Mouse (Mus musculus): ENCODE measurements at regions not wholly inside any gene's neighbourhood (a gene's known extent, or its start where the extent isn't known, plus 50 kb on each side); places are given as distances from the start of the nearest gene placed in this dataset.

GRCm38 (mm10) chr2:48432545-48432944, 381.4 kb upstream of the Acvr2a start:
- ATAC-seq (ENCODE audit: insufficient number of reproducible peaks, low FRiP score) = no peak
- no peaks in the 10 kb centered on the region for H3K36me3 ChIP-seq
- WGBS = 55% methylated on average over 1 of the region's 1 CpGs

DNA sequence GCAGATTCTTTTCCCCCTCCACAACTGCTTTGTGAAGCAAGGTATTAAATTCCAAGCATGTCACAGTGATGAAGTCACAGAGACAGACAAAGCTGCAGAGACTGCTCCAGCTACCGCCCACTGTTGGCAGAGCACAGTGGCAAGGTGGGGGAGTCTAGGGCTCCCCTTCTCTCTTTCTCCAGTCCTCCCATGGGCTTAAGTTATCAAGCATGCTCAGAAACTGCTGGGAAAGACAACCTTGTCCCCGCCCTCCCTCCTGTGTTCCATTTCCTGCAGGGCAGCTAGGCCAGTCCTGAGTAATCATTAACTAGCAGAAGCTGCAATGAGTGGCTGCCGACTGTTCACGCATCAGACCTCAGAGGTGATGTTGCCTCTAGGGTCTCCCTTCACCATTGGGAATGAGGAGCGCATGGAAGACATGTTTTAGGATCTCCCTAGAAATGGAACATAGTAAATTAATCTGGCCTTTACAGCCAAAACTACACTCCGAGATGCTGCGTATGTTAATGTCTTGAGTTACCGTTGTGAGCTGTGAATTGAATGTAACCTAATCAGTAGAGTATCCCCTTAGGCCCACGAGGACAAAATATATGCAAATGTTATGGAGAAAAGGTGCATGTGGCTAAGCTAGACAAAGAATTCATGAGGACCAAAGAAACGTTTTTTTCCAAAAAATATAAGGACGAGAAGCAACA, 372.5 kb upstream of the Acvr2a start:
- Histone ChIP-seq H3K9me3 (replicated peaks) (no peaks in the 10 kb centered on the region), H3K4me1 (replicated peaks) (peaks cover 12% of the 10 kb centered on the region), H3K27ac (ENCODE audit: poor library complexity, severe bottlenecking) (peak overlapping the region; percentile 64), H3K9ac (no peak overlapping the region), H3K27me3 (replicated peaks) (no peaks in the 10 kb centered on the region), H3K4me3 (no peak overlapping the region), H3K4me2 (peak overlapping the region; percentile 29; the same call in 1 of the 2 replicates), H3K36me3 (no peaks in the 10 kb centered on the region)
- peak; percentile 76; the same call in 1 of the 2 replicates for ATAC-seq (ENCODE audit: insufficient number of reproducible peaks, low FRiP score)
- 60% methylated on average over 11 of the region's 11 CpGs for WGBS

More at GRCm38 (mm10) chr2:48432545-48432944, 381.4 kb upstream of the Acvr2a start:
- Histone ChIP-seq H3K9me3 (replicated peaks) (no peaks in the 10 kb centered on the region), H3K4me2 (no peak overlapping the region), H3K4me1 (replicated peaks) (no peaks in the 10 kb centered on the region), H3K27me3 (replicated peaks) (no peaks in the 10 kb centered on the region), H3K4me3 (no peak overlapping the region), H3K9ac (no peak overlapping the region), H3K27ac (ENCODE audit: poor library complexity, severe bottlenecking) (no peak overlapping the region)

- H3K4me2 ChIP-seq = no peak overlapping the region
- 85% methylated on average over 10 of the region's 10 CpGs for WGBS
Observed at GRCm38 (mm10) chr2:48441991-48442544, 371.8 kb upstream of the Acvr2a start.

DNA sequence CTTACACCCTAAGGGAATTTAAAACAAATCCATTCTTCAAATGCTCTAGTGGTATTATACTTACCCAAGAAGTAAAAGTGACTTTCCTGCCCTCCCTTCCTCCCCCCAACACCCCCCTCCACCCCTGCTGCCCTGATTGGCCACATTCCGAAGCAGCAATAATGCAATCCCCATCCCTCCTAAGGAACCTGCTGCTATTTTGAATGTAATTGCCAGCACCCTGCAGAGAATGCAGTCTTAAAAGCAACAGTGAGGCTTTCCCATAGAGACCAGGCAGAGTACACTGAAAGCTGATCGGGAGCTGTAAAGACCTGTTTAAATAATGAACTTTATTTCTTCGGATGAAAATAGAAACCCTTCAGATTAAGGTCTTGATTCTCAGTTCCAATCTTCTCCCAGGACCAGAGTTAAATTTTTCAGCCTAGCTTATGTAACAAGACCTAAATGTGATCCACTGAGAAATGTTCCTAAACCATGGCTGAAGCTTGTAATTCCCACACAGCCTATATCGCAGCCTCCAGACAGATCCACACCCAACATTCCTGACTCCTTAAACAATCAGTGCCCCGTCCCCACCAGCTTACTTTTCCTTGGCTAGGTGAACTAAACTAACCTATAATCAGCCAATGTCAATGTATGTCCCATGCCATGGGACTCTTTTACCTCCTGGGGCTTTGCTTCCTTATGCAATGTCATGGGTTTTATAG, 367.9 kb upstream of the Acvr2a start:
- no peak overlapping the region for H3K27ac ChIP-seq (ENCODE audit: poor library complexity, severe bottlenecking)
- no peaks in the 10 kb centered on the region for H3K27me3 ChIP-seq (replicated peaks)
- no peak overlapping the region for H3K4me3 ChIP-seq
- no peaks in the 10 kb centered on the region for H3K36me3 ChIP-seq
- no peak overlapping the region for H3K4me2 ChIP-seq
- no peak for ATAC-seq (ENCODE audit: insufficient number of reproducible peaks, low FRiP score)
- H3K4me1 ChIP-seq (replicated peaks) = peaks cover 10% of the 10 kb centered on the region
- no peaks in the 10 kb centered on the region for H3K9me3 ChIP-seq (replicated peaks)
- 37% methylated on average over 5 of the region's 5 CpGs for WGBS
- no peak overlapping the region for H3K9ac ChIP-seq

More at GRCm38 (mm10) chr2:48441991-48442544, 371.8 kb upstream of the Acvr2a start:
- no peak for ATAC-seq (ENCODE audit: insufficient number of reproducible peaks, low FRiP score)
- Histone ChIP-seq H3K9me3 (replicated peaks) (no peaks in the 10 kb centered on the region), H3K4me3 (no peak overlapping the region), H3K9ac (no peak overlapping the region), H3K27ac (ENCODE audit: poor library complexity, severe bottlenecking) (no peak overlapping the region), H3K27me3 (replicated peaks) (no peaks in the 10 kb centered on the region), H3K4me1 (replicated peaks) (peaks cover 12% of the 10 kb centered on the region), H3K36me3 (no peaks in the 10 kb centered on the region)

DNA sequence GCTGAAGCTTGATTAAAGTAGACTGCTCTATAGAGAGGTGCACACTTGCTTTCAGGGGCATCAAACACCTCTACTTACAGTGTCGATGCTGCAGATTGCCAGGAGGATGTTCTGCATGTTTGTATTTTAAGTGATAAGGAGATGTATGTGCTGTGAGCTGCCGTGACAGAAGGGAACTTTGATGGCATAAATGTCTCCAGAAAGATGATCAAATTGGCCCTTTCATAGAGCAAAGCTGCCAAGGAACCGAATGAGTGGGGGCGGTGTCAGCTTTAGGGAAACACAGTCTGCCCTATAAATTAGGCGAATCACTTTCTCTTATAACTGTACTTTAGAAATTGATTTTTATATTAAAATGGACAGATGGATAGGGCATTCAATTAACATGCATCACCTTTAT, 367.3 kb upstream of the Acvr2a start:
- Histone ChIP-seq H3K36me3 (no peaks in the 10 kb centered on the region), H3K27me3 (replicated peaks) (no peaks in the 10 kb centered on the region), H3K9ac (no peak overlapping the region), H3K9me3 (replicated peaks) (no peaks in the 10 kb centered on the region), H3K4me1 (replicated peaks) (peaks cover 5% of the 10 kb centered on the region), H3K27ac (ENCODE audit: poor library complexity, severe bottlenecking) (no peak overlapping the region), H3K4me3 (no peak overlapping the region), H3K4me2 (no peak overlapping the region)
- 69% methylated on average over 5 of the region's 5 CpGs for WGBS
- no peak for ATAC-seq (ENCODE audit: insufficient number of reproducible peaks, low FRiP score)

GRCm38 (mm10) chr2:48449165-48449842, 364.6 kb upstream of the Acvr2a start:
- 69% methylated on average over 7 of the region's 7 CpGs for WGBS
- Histone ChIP-seq H3K27ac (ENCODE audit: poor library complexity, severe bottlenecking) (no peak overlapping the region), H3K9ac (no peak overlapping the region)

DNA sequence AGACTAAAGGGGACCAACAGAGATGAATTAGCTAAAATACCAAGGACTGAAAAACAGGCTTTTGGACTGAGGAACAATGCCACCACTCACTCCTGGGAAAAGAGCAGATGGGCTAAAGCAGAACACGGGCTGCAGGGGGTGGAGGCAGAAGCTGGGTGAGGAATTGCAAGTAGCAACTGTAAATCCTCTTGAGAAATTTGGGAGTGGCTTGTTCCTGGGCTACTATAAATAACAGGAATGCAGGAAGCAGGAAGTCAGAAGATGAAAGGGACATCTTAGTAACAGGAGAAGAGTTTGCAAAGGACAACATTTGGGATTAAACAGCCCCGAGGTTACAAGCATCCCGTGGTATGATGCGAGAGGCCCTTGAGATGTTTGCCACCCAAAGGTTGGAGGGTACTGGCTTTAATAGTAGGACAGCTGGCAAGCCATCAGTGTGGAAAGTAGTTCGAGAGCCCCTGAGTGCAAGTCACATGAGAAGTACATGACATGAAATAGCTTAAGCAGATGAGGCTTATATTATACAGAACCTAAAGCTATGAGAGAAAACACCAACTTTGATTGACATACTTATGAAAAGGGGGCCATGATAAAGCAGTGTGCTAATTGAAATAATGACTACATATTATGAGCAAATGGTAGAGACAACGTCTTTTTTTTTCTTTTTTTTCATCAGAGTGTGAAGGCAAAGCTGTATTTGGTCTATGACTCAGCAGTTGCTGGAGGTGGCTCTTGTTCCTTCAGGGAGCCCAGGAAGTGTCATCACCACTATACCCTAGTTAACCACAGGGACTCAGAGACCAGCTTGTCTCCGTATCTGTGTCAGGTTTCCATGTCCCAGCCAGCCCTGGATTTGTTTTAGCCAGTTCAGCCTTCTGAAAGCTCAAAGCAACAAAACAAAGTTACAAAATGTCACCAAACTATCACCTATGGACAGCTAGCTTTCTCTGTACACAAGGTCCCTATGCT, 357.6 kb upstream of the Acvr2a start:
- Histone ChIP-seq H3K9ac (no peak overlapping the region), H3K36me3 (no peaks in the 10 kb centered on the region), H3K4me2 (peak overlapping the region; percentile 30; the same call in 1 of the 2 replicates), H3K4me1 (replicated peaks) (peaks cover 17% of the 10 kb centered on the region), H3K27ac (ENCODE audit: poor library complexity, severe bottlenecking) (peak overlapping the region; percentile 68), H3K9me3 (replicated peaks) (no peaks in the 10 kb centered on the region), H3K27me3 (replicated peaks) (no peaks in the 10 kb centered on the region), H3K4me3 (no peak overlapping the region)
- WGBS = 39% methylated on average over 7 of the region's 7 CpGs
- peak; percentile 63; the same call in 1 of the 2 replicates for ATAC-seq (ENCODE audit: insufficient number of reproducible peaks, low FRiP score)

More at GRCm38 (mm10) chr2:48449165-48449842, 364.6 kb upstream of the Acvr2a start:
- no peak overlapping the region for H3K4me2 ChIP-seq
- ATAC-seq (ENCODE audit: insufficient number of reproducible peaks, low FRiP score) = no peak
- no peak overlapping the region for H3K4me3 ChIP-seq
- H3K9me3 ChIP-seq (replicated peaks) = no peaks in the 10 kb centered on the region
- H3K4me1 ChIP-seq (replicated peaks) = no peaks in the 10 kb centered on the region
- H3K27me3 ChIP-seq (replicated peaks) = no peaks in the 10 kb centered on the region
- no peaks in the 10 kb centered on the region for H3K36me3 ChIP-seq

- Histone ChIP-seq H3K9me3 (replicated peaks) (no peaks in the 10 kb centered on the region), H3K4me1 (replicated peaks) (peaks cover 17% of the 10 kb centered on the region), H3K27ac (ENCODE audit: poor library complexity, severe bottlenecking) (peak overlapping the region; percentile 68), H3K9ac (no peak overlapping the region), H3K27me3 (replicated peaks) (no peaks in the 10 kb centered on the region), H3K4me2 (peak overlapping the region; percentile 30; the same call in 1 of the 2 replicates), H3K4me3 (no peak overlapping the region), H3K36me3 (no peaks in the 10 kb centered on the region)
- peak; percentile 55 for ATAC-seq (ENCODE audit: insufficient number of reproducible peaks, low FRiP score)
- 29% methylated on average over 4 of the region's 4 CpGs for WGBS
Observed at GRCm38 (mm10) chr2:48457117-48457516, 356.8 kb upstream of the Acvr2a start.

- Histone ChIP-seq H3K27me3 (replicated peaks) (no peaks in the 10 kb centered on the region), H3K4me3 (no peak overlapping the region), H3K27ac (ENCODE audit: poor library complexity, severe bottlenecking) (no peak overlapping the region), H3K9ac (no peak overlapping the region), H3K36me3 (no peaks in the 10 kb centered on the region), H3K4me2 (no peak overlapping the region), H3K9me3 (replicated peaks) (no peaks in the 10 kb centered on the region), H3K4me1 (replicated peaks) (no peaks in the 10 kb centered on the region)
- 57% methylated on average over 4 of the region's 4 CpGs for WGBS
- ATAC-seq (ENCODE audit: insufficient number of reproducible peaks, low FRiP score) = no peak
Observed at GRCm38 (mm10) chr2:48465483-48465882, 348.4 kb upstream of the Acvr2a start.

DNA sequence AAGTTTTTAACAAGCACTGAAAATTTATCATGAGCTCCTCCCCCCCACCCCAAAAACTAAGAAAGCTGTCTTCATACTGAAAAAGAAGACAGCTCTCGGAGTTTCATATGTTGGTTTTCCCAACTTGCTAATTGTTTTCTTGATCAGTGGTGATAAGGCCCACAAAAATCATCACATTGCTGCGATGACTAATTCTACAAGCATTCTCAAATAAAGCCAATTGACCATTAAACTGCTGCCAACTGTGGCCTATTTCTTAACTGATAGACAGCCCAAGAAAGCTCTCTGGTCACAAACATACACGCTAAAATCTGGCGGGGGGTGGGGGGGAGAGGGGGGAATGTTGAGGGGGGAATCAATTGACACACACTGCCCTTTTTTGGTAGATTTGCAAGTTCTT, 345.0 kb upstream of the Acvr2a start:
- Histone ChIP-seq H3K4me1 (replicated peaks) (no peaks in the 10 kb centered on the region), H3K4me3 (no peak overlapping the region), H3K9me3 (replicated peaks) (no peaks in the 10 kb centered on the region), H3K27ac (ENCODE audit: poor library complexity, severe bottlenecking) (no peak overlapping the region), H3K4me2 (no peak overlapping the region), H3K36me3 (no peaks in the 10 kb centered on the region), H3K9ac (no peak overlapping the region), H3K27me3 (replicated peaks) (no peaks in the 10 kb centered on the region)
- 73% methylated on average over 4 of the region's 4 CpGs for WGBS
- ATAC-seq (ENCODE audit: insufficient number of reproducible peaks, low FRiP score) = no peak

All from heart, embryonic 12.5 days (tissue).